Mouse (Mus musculus) left cerebral cortex, adult 2 months (tissue): Measurements from ENCODE around the gene Eif3i. TPM values are rescaled to one million over a fixed set of nuclear protein-coding genes. Genes with fewer than 3 reads are reported as not detected.

Experiments used
- DNase-seq, 2 experiments: peaks; one replicate each; pipeline ENCODE4 v3.0.0; 2021 to 2022; ENCODE audit warnings: low spot score in 2 of 2, mixed read lengths in 1 of 2; ENCODE audit errors: extremely low spot score in 1 of 2
- H3K27ac ChIP-seq: fragments of 200-600 bp; 2 replicates; pipeline ENCODE4 v1.8.1; 2022
- H3K4me3 ChIP-seq: fragments of 200-600 bp; 2 replicates; pipeline ENCODE4 v1.8.1; 2022
- CTCF ChIP-seq: fragments of 200-600 bp; IDR thresholded peaks from 2 replicates; pipeline ENCODE4 v1.8.1; 2022; ENCODE audit warnings: antibody characterized with exemption, mild to moderate bottlenecking, moderate library complexity
- intact Hi-C: fragments of 180-260 bp; cut with DNase I; formaldehyde crosslinking; loops from one replicate; pipeline ENCODE4 v1.15.1; 2025
- total RNA-seq, 2 experiments: library from RNA; stranded (reverse); gene quantifications; 2 replicates each; pipeline ENCODE4 v1.2.3; 2021

The Eif3i gene
- total RNA-seq, 2 experiments from 2014 or later: 124 to 129 TPM

GRCm38 (mm10) chr4:129625496-129625895, 25.0 kb upstream of the Eif3i start:
- TF ChIP-seq CTCF: no peak
- Histone ChIP-seq H3K27ac (peak overlapping the region; percentile 93), H3K4me3 (no peak overlapping the region)
- DNase-seq: no peak
- intact Hi-C loops: loop anchor here (2.0 kb wide), 1 partner anchor 15 kb away; the partner anchor contains the start of gene Txlna

GRCm38 (mm10) chr4:129625029-129625370, 24.6 kb upstream of the Eif3i start:
- H3K27ac ChIP-seq: peak overlapping the region; percentile 93
- TF ChIP-seq CTCF: no peak
- peak; percentile 52 to 65 for DNase-seq
- H3K4me3 ChIP-seq: peak overlapping the region; percentile 80
- intact Hi-C loops: loop anchor here (2.0 kb wide), 1 partner anchor 16 kb away; the partner anchor contains the start of gene Txlna

- Histone ChIP-seq H3K27ac (peak overlapping the region; percentile 97), H3K4me3 (peak overlapping the region; percentile 80)
- TF ChIP-seq CTCF: no peak
- DNase-seq: peak; percentile 82 to 86
- intact Hi-C loops: loop anchor here (2.0 kb wide), 1 partner anchor 16 kb away; the partner anchor contains the start of gene Txlna
Observed at GRCm38 (mm10) chr4:129624281-129625028, 24.0 kb upstream of the Eif3i start.

GRCm38 (mm10) chr4:129623681-129624091, 23.2 kb upstream of the Eif3i start, which contains the start of gene Ccdc28b:
Ccdc28b (minus strand) TSS chr4:129623947.
- Histone ChIP-seq H3K4me3 (peak within 1 kb of the TSS; percentile 80), H3K27ac (peak within 1 kb of the TSS; percentile 97)
- TF ChIP-seq CTCF: no peak
- DNase-seq: peak; percentile 55 to 56
- intact Hi-C loops: loop anchor here (2.0 kb wide), 1 partner anchor 17 kb away; the partner anchor contains the start of gene Txlna

- Histone ChIP-seq H3K4me3 (peak overlapping the region; percentile 80), H3K27ac (peak overlapping the region; percentile 97)
- DNase-seq: no peak
- intact Hi-C loops: no loop called here
- no peak for TF ChIP-seq CTCF
Observed at GRCm38 (mm10) chr4:129622803-129623535, 22.5 kb upstream of the Eif3i start.

- Histone ChIP-seq H3K27ac (peak overlapping the region; percentile 97), H3K4me3 (peak overlapping the region; percentile 80)
- DNase-seq: no peak
- intact Hi-C loops: no loop called here
- TF ChIP-seq CTCF: no peak; the same call in 1 of the 2 replicates
Observed at GRCm38 (mm10) chr4:129622120-129622802, 21.8 kb upstream of the Eif3i start.

GRCm38 (mm10) chr4:129621283-129621841, 20.9 kb upstream of the Eif3i start:
- no peak for TF ChIP-seq CTCF
- peak overlapping the region; percentile 97 for H3K27ac ChIP-seq
- intact Hi-C loops: no loop called here
- no peak for DNase-seq
- peak overlapping the region; percentile 80 for H3K4me3 ChIP-seq

- Histone ChIP-seq H3K4me3 (no peak overlapping the region; the same call in none of the 2 replicates), H3K27ac (peak overlapping the region; percentile 30)
- no peak for TF ChIP-seq CTCF
- DNase-seq: no peak
- intact Hi-C loops: no loop called here
Observed at GRCm38 (mm10) chr4:129620419-129621282, 20.2 kb upstream of the Eif3i start.

GRCm38 (mm10) chr4:129618786-129619691, 18.6 kb upstream of the Eif3i start, which contains the start of gene Iqcc:
Iqcc (minus strand) TSS chr4:129619099.
- Histone ChIP-seq H3K27ac (peak within 1 kb of the TSS; percentile 99), H3K4me3 (peak within 1 kb of the TSS; percentile 73)
- TF ChIP-seq CTCF: no peak
- intact Hi-C loops: no loop called here
- DNase-seq: peak; percentile 96 to 97

- intact Hi-C loops: no loop called here
- peak overlapping the region; percentile 99 for H3K27ac ChIP-seq
- H3K4me3 ChIP-seq: peak overlapping the region; percentile 73
- DNase-seq: no peak
- TF ChIP-seq CTCF: no peak
Observed at GRCm38 (mm10) chr4:129618031-129618430, 17.6 kb upstream of the Eif3i start.
